Mouse (Mus musculus) kidney, embryonic 14.5 days (tissue): ENCODE data around the gene Capn10. TPM values are rescaled to one million over a fixed set of nuclear protein-coding genes. Genes with fewer than 3 reads are reported as not detected.
A peak's percentile ranks its signal among the peaks of the same experiment; 100 is the strongest.

Experiments used
- ATAC-seq: fragments of 200-750 bp; cut with Nextera tagmentation; 2 replicates; pipeline ENCODE4 v1.8.0; 2017; ENCODE audit warnings: moderate number of reproducible peaks, mild to moderate bottlenecking, moderate TSS enrichment, moderate library complexity; ENCODE audit not compliant: low FRiP score, low TSS enrichment
- H3K27ac ChIP-seq: fragments of 300-500 bp; sonication (generic); 2 replicates; pipeline ENCODE4 v1.5.1; 2014; ENCODE audit warnings: low read depth, mild to moderate bottlenecking, low read length, moderate library complexity, mixed read lengths
- H3K27me3 ChIP-seq: fragments of 300-500 bp; sonication (generic); 2 replicates; pipeline ENCODE4 v1.6.1; 2014; ENCODE audit warnings: mild to moderate bottlenecking, low read length; ENCODE audit not compliant: control insufficient read depth, insufficient read depth
- H3K36me3 ChIP-seq: fragments of 300-500 bp; sonication (generic); 2 replicates; pipeline ENCODE4 v1.6.1; 2014; ENCODE audit warnings: low read length, mixed read lengths; ENCODE audit not compliant: control insufficient read depth, insufficient read depth
- H3K4me1 ChIP-seq: fragments of 300-500 bp; sonication (generic); 2 replicates; pipeline ENCODE4 v1.6.1; 2014; ENCODE audit warnings: low read length, mixed read lengths; ENCODE audit not compliant: control insufficient read depth, insufficient read depth
- H3K4me2 ChIP-seq: fragments of 300-500 bp; sonication (generic); replicated peaks from 2 replicates; pipeline ENCODE4 v1.6.1; 2014; ENCODE audit warnings: low read depth, mild to moderate bottlenecking, low read length
- H3K4me3 ChIP-seq: fragments of 300-500 bp; sonication (generic); 2 replicates; pipeline ENCODE4 v1.5.1; 2014; ENCODE audit warnings: mild to moderate bottlenecking, low read length
- H3K9ac ChIP-seq: fragments of 300-500 bp; sonication (generic); 2 replicates; pipeline ENCODE4 v1.6.1; 2014; ENCODE audit warnings: low read depth, mild to moderate bottlenecking, low read length, moderate library complexity
- H3K9me3 ChIP-seq: fragments of 300-500 bp; sonication (generic); 2 replicates; pipeline ENCODE4 v1.6.1; 2016; ENCODE audit warnings: low read length; ENCODE audit not compliant: control insufficient read depth
- WGBS: fragments of 180-500 bp; shearing (Covaris S2); extraction: QIAGEN DNeasy Blood & Tissue Kit; methylation state at CpG from one replicate; pipeline ENCODE4 v1.1.7; 2014; 5-methylcytosine and 5-hydroxymethylcytosine counted together
- polyA plus RNA-seq: library from polyadenylated mRNA; unstranded; fragments of >200 nt; fragmentation: Nextera tagmentation; extraction: Ambion mirVana; gene quantifications from 2 replicates; pipeline ENCODE4 v1.2.1, GENCODE M21; 2014

The Capn10 gene
- polyA plus RNA-seq, 1 experiment from 2014 or later = 28.7 TPM

- H3K36me3 ChIP-seq = peaks cover 51% of the 10 kb centered on the region
- no peak overlapping the region for H3K4me2 ChIP-seq
- WGBS = 76% methylated on average over 4 of the region's 4 CpGs
- H3K27ac ChIP-seq = no peak overlapping the region
- ATAC-seq = no peak
- H3K27me3 ChIP-seq = no peaks in the 10 kb centered on the region
- H3K9me3 ChIP-seq = no peaks in the 10 kb centered on the region
- peaks cover 16% of the 10 kb centered on the region; the same call in 1 of the 2 replicates for H3K4me1 ChIP-seq
- no peak overlapping the region for H3K9ac ChIP-seq
- no peak overlapping the region for H3K4me3 ChIP-seq
Observed at GRCm38 (mm10) chr1:92914239-92914638, 19.9 kb upstream of the Capn10 start.

DNA sequence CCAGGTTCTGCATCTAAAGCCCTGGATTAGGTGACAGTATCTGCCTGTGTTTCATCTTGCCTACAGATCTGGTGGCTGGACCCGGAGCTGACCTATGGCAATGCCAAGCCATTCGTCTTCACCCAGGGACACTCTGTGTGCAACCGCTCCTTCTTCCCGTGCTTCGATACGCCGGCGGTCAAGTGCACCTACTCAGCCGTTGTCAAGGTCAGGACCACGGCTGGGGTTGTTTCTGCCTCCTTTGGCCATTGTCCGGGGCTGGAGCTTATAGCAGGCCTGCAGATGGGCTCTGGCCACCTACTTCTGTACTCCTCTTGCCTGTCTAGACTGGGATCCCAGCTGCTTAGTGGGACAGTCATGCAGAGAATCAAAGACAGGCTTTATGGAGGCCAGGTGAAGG, 19.2 kb upstream of the Capn10 start:
- 90% methylated on average over 11 of the region's 11 CpGs for WGBS
- Histone ChIP-seq H3K27me3 (no peaks in the 10 kb centered on the region), H3K4me3 (no peak overlapping the region), H3K36me3 (peaks cover 58% of the 10 kb centered on the region), H3K4me2 (no peak overlapping the region), H3K27ac (no peak overlapping the region), H3K9me3 (no peaks in the 10 kb centered on the region), H3K4me1 (peaks cover 11% of the 10 kb centered on the region; the same call in 1 of the 2 replicates), H3K9ac (no peak overlapping the region)
- no peak for ATAC-seq

- no peak overlapping the region for H3K9ac ChIP-seq
- 94% methylated on average over 9 of the region's 9 CpGs for WGBS
- H3K4me2 ChIP-seq = no peak overlapping the region
- peaks cover 7% of the 10 kb centered on the region; the same call in 1 of the 2 replicates for H3K4me1 ChIP-seq
- no peaks in the 10 kb centered on the region for H3K9me3 ChIP-seq
- no peak overlapping the region for H3K4me3 ChIP-seq
- ATAC-seq = no peak
- no peak overlapping the region for H3K27ac ChIP-seq
- H3K27me3 ChIP-seq = no peaks in the 10 kb centered on the region
- peaks cover 63% of the 10 kb centered on the region for H3K36me3 ChIP-seq
Observed at GRCm38 (mm10) chr1:92916725-92917124, 17.5 kb upstream of the Capn10 start.

DNA sequence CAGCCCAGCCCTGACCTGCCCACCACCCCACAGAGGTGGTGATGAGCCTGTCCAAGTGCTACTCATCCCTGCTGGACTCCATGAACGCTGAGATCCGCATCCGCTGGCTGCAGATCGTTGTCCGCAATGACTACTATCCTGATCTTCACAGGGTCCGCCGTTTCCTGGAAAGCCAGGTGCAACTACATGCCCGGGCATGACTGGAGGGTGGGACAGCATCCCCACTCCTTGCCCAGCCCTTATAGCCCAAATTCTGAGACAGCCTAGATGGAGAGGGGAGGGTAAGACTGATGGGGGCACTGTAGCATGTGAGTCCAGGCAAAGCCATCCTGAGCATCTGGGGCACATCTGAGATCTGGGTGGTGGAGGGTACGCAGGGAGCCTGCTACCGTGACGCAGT, 15.0 kb upstream of the Capn10 start:
- Histone ChIP-seq H3K36me3 (peaks cover 59% of the 10 kb centered on the region), H3K27me3 (no peaks in the 10 kb centered on the region), H3K4me1 (no peaks in the 10 kb centered on the region), H3K4me2 (no peak overlapping the region), H3K4me3 (no peak overlapping the region), H3K9me3 (no peaks in the 10 kb centered on the region), H3K27ac (no peak overlapping the region), H3K9ac (no peak overlapping the region)
- WGBS = 95% methylated on average over 11 of the region's 11 CpGs
- ATAC-seq = no peak

- 90% methylated on average over 12 of the region's 12 CpGs for WGBS
- Histone ChIP-seq H3K9ac (no peak overlapping the region), H3K27ac (no peak overlapping the region), H3K4me1 (no peaks in the 10 kb centered on the region), H3K4me3 (no peak overlapping the region), H3K36me3 (peaks cover 55% of the 10 kb centered on the region), H3K9me3 (no peaks in the 10 kb centered on the region), H3K4me2 (no peak overlapping the region), H3K27me3 (no peaks in the 10 kb centered on the region)
- ATAC-seq = no peak
Observed at GRCm38 (mm10) chr1:92919775-92920174, 14.4 kb upstream of the Capn10 start.

GRCm38 (mm10) chr1:92920474-92921200, 13.5 kb upstream of the Capn10 start:
- H3K4me2 ChIP-seq = no peak overlapping the region
- H3K4me3 ChIP-seq = no peak overlapping the region
- no peaks in the 10 kb centered on the region for H3K4me1 ChIP-seq
- WGBS = 85% methylated on average over 7 of the region's 7 CpGs
- H3K27ac ChIP-seq = no peak overlapping the region
- H3K9ac ChIP-seq = no peak overlapping the region
- H3K27me3 ChIP-seq = no peaks in the 10 kb centered on the region
- no peak for ATAC-seq
- peaks cover 48% of the 10 kb centered on the region for H3K36me3 ChIP-seq
- no peaks in the 10 kb centered on the region for H3K9me3 ChIP-seq

DNA sequence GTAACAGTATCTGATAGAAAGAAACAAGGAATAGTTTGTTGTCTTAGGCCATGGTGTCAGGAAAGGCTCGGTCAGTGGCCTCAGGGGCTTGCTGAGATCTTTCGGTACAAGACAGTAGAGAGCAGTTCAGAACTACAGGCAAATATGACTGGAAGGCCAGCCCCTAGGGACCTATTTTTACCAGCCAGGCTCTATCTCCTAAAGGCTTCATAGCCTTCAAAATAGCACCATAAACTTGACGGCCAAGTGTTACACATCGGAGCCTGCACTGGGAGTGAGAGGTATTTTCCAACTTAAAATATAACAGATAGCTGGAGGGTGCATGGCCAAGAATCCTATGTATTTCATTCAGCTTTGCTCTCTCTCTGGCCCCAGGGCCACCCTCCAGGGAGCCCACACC, 12.7 kb upstream of the Capn10 start:
- Histone ChIP-seq H3K36me3 (peaks cover 39% of the 10 kb centered on the region), H3K4me1 (no peaks in the 10 kb centered on the region), H3K4me2 (no peak overlapping the region), H3K27ac (no peak overlapping the region), H3K27me3 (no peaks in the 10 kb centered on the region), H3K4me3 (no peak overlapping the region), H3K9me3 (no peaks in the 10 kb centered on the region), H3K9ac (no peak overlapping the region)
- 85% methylated on average over 4 of the region's 4 CpGs for WGBS
- ATAC-seq = no peak

DNA sequence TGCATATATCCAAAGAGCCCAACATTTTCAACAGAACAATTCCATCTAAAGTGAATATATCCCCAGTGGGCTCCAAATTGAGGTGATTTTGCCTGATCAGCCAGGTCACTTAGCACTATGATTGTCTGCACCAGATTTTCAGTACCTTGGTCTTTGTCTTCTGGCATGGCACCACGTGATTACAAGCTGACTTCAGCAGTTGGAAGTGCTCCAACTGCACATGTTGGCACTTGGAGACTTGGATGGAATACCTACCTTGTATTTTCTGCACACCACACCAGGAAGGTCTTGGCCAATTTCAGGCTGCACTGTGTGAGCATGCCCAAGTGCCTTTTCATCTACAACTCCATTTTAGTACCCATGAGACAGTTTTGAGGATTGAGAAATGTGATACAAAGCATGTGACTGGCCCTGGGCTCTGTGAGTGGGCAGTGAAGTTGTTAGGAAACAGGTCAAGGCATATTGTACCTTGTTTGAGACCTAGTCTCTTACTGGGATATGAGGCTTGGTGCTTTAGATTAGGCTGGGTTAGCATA, 3.9 kb upstream of the Capn10 start:
- Histone ChIP-seq H3K9ac (no peak overlapping the region), H3K36me3 (no peaks in the 10 kb centered on the region), H3K4me3 (no peak overlapping the region), H3K4me2 (no peak overlapping the region), H3K9me3 (peaks cover 6% of the 10 kb centered on the region), H3K27me3 (no peaks in the 10 kb centered on the region), H3K27ac (no peak overlapping the region), H3K4me1 (peaks cover 8% of the 10 kb centered on the region)
- ATAC-seq = no peak
- 23% methylated on average over 1 of the region's 1 CpGs for WGBS

DNA sequence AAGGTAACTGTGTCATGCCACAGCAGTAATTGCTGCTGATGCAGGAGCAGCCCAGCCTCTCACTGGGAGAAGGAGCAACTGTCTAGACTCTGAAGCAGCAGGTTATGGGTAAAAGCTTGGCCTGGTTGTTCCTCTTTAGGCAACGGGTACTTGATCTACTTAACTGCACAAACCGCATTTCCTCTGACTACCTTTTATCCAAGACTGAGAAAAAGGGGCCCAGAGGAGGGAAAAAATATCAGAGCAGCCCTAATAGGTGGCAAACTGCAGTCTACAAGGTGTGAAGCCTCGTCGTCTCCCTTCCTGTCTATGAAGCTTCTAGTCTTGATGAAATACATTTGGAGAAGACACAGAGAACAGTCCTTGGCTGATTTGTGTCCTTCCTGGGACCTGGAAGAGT, 565 bp upstream of the Capn10 start:
- peak overlapping the region; percentile 78 for H3K4me2 ChIP-seq
- H3K9ac ChIP-seq = peak overlapping the region; percentile 79
- peaks cover 7% of the 10 kb centered on the region; the same call in 1 of the 2 replicates for H3K36me3 ChIP-seq
- peaks cover 6% of the 10 kb centered on the region for H3K9me3 ChIP-seq
- peak overlapping the region; percentile 98 for H3K27ac ChIP-seq
- H3K4me3 ChIP-seq = peak overlapping the region; percentile 83
- ATAC-seq = no peak
- peaks cover 20% of the 10 kb centered on the region for H3K4me1 ChIP-seq
- 81% methylated on average over 4 of the region's 4 CpGs for WGBS
- H3K27me3 ChIP-seq = no peaks in the 10 kb centered on the region
